Mouse (Mus musculus): ENCODE measurements around the gene Gchfr. TPM values are rescaled to one million over a fixed set of nuclear protein-coding genes. Genes with fewer than 3 reads are reported as not detected.

Gchfr gene
- polyA plus RNA-seq (2017; shearing (Covaris generic)), result not detected

GRCm38 (mm10) chr2:119166901-119167865, at the start of gene Gchfr:
Gene Gchfr (plus strand): TSS chr2:119167773.
- ATAC-seq, result peak; percentile 52

GRCm38 (mm10) chr2:119136346-119136898, 31.2 kb upstream of the Gchfr start:
- ATAC-seq, result no peak

GRCm38 (mm10) chr2:119145199-119145598, 22.4 kb upstream of the Gchfr start:
- no peak for ATAC-seq

- ATAC-seq, result no peak
Observed at GRCm38 (mm10) chr2:119146435-119146834, 21.1 kb upstream of the Gchfr start.

GRCm38 (mm10) chr2:119147160-119147678, 20.4 kb upstream of the Gchfr start:
- ATAC-seq, result no peak

- no peak for ATAC-seq
Observed at GRCm38 (mm10) chr2:119147775-119148174, 19.8 kb upstream of the Gchfr start.

- no peak for ATAC-seq
Observed at GRCm38 (mm10) chr2:119152255-119152654, 15.3 kb upstream of the Gchfr start.

- no peak for ATAC-seq
Observed at GRCm38 (mm10) chr2:119154683-119155082, 12.9 kb upstream of the Gchfr start.

- ATAC-seq, result no peak
Observed at GRCm38 (mm10) chr2:119155388-119155787, 12.2 kb upstream of the Gchfr start.

GRCm38 (mm10) chr2:119156081-119156680, 11.4 kb upstream of the Gchfr start:
- ATAC-seq, result peak; percentile 33

- peak; percentile 95 for ATAC-seq
Observed at GRCm38 (mm10) chr2:119156681-119157572, 10.6 kb upstream of the Gchfr start, which contains the start of gene Rmdn3. Gene Rmdn3 (minus strand): TSS chr2:119157034.

GRCm38 (mm10) chr2:119157836-119158235, 9.7 kb upstream of the Gchfr start:
- no peak for ATAC-seq

- no peak for ATAC-seq
Observed at GRCm38 (mm10) chr2:119161247-119161646, 6.3 kb upstream of the Gchfr start.

- ATAC-seq, result no peak
Observed at GRCm38 (mm10) chr2:119163135-119163534, 4.4 kb upstream of the Gchfr start.

GRCm38 (mm10) chr2:119163999-119164398, 3.6 kb upstream of the Gchfr start:
- no peak for ATAC-seq

- no peak for ATAC-seq
Observed at GRCm38 (mm10) chr2:119165401-119165800, 2.2 kb upstream of the Gchfr start.

GRCm38 (mm10) chr2:119167866-119168256, 288 bp downstream of the Gchfr start:
- no peak for ATAC-seq

- ATAC-seq, result no peak
Observed at GRCm38 (mm10) chr2:119170282-119170681, 2.7 kb downstream of the Gchfr start.

GRCm38 (mm10) chr2:119171574-119171973, 4.0 kb downstream of the Gchfr start:
- ATAC-seq, result no peak

GRCm38 (mm10) chr2:119172446-119172845, 4.9 kb downstream of the Gchfr start:
- no peak for ATAC-seq

- no peak for ATAC-seq
Observed at GRCm38 (mm10) chr2:119172862-119173576, 5.4 kb downstream of the Gchfr start.

All from activated CD4-positive, CD25-positive, alpha-beta regulatory T cell, adult 4 months (primary cell).